Mouse (Mus musculus) WW6 (cell line): ENCODE results near the gene Zfp870.

Source experiments
- DNase-seq: peaks from one replicate; pipeline ENCODE4 v3.0.0-alpha.2; 2013; ENCODE audit warnings: low read depth, low spot score

The Zfp870 gene

DNA sequence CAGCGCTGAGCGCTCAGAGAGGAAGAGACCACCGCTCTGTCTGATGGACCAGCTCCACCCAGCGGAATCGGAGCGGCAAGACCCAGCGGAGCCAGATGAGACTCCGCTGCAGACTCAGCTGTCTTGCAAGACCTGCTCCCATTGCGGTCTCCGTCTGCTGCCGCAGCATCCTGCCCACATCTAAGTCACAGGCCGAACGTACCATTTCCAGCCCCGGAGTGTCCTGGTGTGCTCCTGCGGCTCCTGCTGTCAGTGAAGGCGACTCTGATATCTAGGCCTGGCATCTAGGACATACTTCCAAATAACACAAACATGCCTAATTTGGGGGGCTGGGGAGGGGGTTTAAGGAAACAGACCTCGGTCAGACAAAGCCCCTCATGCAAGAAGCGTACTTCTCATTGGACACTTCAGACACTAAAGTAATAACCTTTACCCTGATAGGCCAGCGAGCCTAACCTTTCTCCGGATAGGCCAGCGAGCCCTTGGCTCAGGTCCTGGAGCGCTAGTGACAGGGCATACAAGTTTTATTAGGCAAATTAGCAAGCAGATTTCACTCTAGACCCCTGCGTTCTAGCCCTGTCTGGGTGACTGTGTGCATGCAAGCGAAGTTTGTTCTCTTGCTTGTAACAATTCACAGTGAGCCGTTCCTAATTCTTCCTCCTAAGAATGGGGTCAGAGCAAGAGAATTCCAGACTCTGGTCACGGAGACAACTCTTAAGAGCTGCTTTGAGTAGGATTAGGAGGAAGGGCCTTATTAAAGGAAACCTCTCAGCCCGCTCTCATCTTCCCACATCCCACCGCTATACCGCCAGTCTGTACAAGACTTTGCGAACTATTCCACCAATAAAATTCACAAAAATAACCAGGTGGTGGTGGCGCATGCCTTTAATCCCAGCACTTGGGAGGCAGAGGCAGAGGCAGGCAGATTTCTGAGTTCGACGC lies at the start of gene Zfp870:
Gene Zfp870, minus strand, starts transcription at position 404 of the 942 bp plus-strand sequence.
- peak; percentile 71 for DNase-seq

DNA sequence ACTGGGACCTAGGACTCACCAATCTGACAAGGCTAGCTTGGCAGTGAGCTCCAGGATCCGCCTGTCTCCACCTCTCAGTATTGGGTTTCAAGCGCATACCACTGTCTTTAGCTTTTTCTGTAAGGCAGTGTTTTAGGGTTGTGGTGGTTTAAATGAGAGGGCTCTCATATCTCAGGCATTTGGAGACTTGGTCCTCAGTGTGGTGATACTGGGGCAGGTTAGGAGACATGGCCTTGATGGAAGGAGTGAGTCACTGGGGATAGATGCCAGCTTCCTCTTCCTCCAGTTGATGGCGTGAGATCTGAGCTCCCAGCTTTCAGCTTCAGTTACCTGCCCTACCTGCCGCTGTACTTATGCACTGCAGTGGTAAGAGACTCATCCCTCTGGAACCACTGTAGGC lies 48.4 kb upstream of the Zfp870 start:
- no peak for DNase-seq

DNA sequence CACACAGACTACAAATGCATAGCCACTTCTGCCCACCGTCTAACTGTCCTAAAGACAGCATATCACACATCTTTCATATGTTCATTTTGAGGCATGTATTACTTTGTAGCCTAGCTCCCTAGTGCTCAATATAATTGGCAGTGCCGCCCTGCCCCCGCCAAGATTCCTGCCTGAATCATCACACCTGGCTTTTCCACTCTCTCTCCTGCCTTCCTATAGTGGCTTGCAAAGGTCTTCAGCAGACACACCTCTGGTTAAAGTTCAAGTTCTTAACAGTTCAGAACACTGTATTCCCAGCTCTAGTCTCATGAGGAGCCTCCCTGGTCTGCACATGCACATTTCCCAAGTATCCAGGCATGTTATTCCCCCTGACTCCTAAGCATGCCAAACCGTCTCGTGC lies 36.4 kb upstream of the Zfp870 start:
- DNase-seq, result no peak

DNA sequence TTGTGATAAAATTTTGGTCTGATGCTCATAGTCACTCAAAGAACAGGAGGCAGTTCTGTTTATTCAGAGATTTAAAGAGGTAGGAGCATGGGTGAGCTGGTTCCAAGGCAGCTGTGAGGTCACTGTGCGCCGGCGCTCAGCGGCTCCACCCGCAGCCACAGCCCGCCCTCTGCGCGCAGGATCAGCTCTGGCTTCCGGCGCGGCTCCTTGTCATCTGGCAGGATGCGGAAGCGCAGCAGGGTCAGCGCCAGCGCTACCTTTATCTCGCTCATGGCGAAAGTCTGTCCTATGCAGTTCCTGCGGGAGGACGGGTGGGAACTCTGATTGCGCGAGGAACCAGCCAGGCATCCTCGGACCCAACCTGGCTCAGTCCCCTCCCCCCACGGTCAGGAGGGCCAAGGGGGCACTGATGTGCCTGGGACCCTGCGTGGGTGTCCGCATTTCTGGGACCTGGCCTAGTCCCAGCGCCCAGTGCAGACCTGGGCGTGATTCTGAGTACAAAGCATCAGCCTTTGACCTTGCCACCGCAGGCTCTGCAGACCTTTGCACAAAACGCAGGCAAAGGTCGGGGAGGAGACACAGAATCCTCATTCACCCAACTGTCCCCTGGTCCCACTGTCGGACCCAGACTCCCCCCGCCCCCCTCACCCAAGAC lies 33.3 kb upstream of the Zfp870 start:
- peak; percentile 42 for DNase-seq

DNA sequence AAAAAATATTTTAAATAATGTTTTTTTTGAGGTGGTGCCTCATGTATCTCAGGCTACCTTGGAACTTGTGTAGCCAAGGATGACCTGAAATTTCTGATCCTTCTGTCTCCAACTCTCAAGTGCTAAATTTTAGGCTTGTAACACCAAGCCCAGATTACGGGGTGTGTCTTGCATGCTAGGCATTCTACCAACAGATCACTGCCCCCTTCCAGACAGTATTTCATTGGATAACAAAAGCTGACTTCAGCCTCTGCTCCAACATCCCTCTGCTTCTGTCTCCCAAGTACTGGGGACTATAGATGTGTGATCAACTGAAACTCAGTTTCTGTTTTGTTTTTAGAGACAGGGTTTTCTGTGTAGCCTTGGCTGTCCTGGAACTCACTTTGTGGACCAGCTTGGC lies 32.2 kb upstream of the Zfp870 start:
- no peak for DNase-seq

DNA sequence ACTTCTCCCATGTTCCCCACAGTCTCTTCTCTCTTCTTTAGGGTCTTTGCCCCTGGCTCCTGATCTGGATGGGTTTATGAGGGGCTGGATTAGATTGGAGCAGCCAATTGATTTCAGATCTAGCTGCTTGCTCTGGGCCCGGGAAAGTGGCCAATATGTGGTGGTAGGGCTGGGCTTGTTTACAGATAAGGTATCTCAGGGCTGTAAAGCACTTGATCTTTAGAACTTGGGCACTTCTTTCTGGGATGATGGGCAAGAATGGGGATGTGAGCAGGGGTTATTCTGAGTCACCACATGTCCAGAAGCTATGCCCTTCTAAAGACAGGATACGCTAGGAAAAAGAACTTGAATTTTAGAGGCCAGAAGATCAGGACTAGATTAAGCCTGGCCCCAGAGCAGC lies 27.7 kb upstream of the Zfp870 start:
- no peak for DNase-seq

DNA sequence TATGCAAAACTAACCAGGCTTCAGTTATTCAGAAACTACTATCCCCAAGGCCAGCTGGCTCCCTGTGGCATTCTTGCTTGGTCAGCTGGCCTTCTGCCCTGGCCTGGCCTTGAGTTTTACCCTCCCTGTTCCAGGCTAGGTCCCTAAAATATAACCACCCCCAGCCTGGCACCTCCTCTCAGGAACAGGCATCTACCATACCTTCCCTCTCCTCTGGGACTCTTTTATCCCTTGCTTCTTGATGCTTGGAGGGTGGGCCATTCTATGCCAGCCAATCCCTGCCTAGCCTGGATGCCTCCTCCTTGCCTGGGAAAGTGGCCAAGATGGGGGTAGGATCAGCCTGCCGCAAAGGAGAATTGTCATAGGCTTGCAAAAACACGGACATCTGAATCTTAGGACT lies 25.7 kb upstream of the Zfp870 start, which contains the start of gene Cyp4f14:
Gene Cyp4f14, minus strand, starts transcription at position 212 of the 400 bp plus-strand sequence.
- DNase-seq, result no peak

DNA sequence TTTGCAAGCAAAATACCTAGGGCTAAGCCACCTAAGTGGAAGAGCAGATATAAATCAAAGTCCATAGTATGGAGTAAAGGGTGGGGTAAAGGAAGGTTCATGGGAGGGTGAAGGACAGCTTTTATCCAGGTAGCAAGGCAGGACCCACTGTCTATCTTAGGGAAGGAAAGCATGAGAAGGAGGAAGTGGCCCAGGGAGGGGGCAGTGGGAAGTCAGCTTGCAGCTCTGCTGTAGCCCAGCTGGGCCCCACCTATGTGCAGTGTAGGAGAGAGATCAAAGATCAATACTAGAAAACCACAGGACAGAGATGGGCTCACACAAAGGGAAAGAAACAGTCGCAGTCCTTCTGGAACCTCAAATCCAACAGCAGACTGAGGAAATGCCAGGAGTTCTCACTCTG lies 24.6 kb upstream of the Zfp870 start:
- DNase-seq, result no peak

DNA sequence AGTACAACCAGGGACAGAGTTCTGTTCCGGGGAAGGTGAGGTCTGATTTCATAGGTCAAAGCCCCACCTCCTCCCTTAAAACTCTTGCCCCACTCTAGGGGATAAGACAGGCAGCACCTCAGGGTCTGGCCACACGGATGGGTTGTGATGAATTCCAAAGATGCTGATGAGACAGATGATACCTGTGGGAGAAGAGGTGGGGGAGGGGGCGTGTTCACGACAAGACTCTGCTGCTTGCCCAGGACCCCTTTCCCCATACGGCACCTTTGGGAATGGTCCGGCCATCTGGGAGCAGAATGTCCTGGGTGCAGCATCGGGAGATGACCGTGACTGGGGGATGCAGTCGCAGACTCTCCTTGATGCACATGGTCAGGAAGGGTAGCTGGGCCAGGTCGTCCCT lies 14.7 kb upstream of the Zfp870 start:
- DNase-seq, result no peak

DNA sequence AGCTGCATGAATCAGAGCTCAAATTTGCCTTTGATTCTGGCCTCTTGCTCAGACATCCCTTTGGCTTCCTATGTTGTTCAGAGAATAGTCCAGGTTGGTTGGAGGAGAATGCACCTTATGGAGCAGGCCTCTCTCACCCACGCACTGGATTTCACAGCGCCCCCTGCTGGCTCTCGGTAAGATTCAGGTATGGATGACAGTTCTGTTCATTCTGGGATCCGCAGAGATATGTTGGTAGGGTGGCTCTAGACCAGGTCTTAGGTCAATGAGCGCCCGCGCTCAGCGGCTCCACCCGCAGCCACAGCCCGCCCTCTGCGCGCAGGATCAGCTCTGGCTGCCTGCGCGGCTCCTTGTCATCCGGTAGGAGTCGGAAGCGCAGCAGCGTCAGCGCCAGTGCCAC lies 13.8 kb upstream of the Zfp870 start:
- DNase-seq, result peak; percentile 64

DNA sequence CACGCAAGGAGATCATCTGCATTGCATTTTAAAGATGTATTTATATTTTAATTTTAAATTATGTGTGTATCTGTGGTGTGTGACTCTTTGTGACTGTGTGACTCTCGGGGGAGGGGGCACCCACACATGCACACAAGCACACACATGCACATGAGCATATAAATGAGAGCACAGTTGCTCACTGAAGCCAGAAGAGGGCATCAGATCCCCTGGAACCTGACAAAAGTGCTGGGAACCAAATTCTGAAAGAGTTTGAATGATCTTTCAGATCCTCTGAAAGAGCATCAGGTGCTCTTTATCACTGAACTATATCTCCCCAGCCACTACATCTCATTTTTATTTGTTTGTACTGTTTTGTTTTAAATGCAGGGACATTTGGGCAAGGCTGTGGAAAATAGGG lies 13.0 kb upstream of the Zfp870 start:
- no peak for DNase-seq

DNA sequence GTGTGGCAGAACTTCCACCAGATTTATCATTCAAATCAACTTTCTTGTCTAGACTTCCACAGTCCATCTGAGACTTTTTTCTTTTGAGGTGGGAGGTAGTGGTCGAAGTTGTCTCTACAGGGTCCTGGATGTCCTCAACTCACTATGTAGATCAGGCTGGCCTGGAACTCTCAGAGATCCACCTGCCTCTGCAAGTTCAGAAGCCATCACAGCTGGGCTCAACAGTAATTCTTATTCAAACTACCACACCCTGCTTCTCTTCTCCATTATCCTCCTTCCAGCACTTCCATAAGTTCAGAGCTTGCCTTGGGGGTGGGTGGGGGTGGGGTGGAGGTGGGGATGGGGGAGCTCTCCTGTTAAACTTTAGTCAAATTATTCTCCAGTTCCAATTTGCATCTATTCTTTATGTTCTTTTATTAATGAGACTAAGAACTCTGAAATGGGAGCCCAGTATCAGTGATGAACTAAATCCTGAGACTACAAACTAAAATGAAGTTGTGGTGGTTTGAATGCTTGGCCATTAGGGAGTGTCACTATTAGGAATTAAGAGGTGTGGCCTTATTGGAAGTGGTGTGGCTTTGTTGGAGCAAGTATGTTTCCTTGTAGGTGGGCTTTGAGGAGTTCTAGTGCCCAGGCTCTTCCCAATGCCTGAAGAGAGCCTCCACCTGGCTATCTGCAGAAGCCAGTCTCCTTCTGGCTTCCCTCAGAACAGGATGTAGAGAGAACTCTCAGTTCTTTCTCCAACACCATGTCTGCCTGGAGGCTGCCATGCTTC lies 10.5 kb upstream of the Zfp870 start:
- DNase-seq, result no peak

DNA sequence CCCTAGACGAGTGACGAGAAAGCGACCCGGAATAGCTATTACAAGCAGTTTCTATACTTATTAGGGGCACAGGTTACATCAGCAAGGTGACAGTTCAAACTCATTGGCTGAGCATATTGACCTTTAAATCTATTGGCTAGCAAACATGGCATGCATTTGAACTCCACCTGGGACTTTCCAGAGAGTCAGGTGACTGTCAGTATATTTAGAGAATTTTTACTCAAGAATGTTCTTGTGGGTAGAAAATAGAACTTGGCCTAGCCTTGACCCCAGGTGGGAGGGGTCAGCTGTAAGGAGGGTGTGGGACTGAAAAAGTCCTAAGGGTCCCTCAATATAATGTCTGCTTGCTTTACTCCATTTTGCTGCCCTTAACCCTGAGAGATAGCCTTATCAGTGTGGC lies 4.0 kb upstream of the Zfp870 start:
- DNase-seq, result no peak

DNA sequence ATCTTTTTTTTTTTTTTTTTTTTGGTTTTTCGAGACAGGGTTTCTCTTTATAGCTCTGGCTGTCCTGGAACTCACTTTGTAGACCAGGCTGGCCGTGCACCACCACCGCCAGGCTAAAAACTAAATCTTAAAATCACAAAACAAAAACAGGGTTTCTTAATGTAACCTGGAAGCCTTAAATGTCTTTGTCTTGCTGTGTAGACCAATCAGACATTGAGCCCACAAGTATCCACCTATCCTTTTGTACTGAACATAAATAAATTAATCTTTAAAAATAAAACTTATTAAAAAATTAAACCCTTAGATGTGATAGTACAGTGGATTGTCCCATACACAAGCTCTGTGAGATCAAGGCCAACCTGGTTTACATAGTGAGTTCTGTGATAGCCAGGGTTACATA lies 2.5 kb upstream of the Zfp870 start:
- no peak for DNase-seq

DNA sequence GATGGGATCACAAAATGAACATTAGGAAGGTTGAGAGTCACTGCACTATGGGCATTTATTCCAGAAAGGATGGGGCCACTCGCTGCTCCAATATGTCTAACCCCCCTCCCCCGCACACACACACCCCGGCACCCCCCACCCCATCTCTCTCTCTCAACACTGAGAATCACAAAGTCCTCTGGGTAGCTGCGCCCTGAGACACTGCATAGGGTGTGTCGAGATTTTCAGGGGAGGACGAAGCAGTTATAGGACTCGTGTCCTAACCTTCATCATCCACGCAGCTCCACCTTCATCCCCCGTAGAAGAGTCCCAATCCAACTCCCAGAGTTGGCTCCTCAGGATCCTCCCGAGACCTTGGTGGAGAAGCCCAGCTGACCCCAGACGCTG lies 597 bp downstream of the Zfp870 start:
- no peak for DNase-seq

DNA sequence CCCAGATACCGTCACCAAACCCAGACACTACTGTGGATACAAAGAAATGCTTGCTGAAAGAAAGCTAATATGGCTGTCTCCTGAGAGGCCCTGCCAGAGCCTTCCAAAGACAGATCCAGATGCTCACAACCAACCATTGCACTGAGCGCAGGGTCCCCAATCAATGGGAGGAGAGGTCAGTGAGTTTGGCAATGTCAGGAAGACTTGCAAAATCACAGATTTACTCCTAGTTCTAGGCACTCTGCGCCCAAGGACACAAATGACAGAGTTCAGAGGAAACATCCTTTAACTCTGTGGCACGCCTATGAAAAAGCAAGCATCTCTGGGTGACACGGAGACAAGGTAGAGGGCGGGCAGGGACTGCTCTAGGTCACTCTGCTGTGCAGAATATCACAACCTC lies 1.8 kb downstream of the Zfp870 start:
- DNase-seq, result no peak

DNA sequence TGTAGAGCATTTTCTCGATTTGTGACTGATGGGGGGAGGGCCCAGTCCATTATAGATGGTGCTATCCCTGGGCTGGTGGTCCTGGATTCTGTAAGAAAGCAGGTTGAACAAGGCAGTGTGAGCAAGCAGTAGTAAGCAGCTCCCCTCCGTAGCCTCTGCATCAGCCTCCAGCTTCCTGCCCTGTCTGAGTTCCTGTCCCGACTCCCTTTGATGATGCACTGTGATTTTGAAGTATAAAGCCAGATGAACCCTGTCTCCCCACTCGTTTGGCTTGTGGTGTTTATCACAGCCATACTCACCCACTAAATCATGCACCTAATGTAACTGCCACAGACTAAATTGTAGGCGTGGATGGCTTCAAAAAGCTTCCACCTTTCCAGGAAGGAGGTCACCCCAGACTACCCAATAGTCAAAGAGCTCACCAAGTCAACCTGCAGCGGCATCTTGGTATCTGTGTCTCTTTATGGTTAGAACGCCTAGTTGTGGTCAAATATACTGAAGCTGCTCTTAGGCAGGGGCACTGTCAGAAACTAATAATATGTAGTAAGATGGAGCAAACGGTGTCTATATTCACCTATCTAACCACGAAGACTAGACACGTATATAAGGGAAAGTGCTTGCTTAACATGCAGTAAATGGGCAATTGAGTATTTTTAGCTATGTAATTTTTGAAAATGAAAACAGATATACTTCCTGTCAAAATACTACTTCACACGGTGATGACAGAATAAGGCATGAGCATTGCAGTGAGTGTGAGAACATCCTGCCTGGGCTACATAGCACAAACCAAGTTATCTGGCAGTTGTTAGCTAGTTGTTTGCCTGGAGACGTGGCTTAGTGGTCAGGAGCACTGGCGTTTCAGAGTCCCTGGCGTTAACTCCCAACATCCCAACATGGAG lies 10.9 kb downstream of the Zfp870 start:
- no peak for DNase-seq

DNA sequence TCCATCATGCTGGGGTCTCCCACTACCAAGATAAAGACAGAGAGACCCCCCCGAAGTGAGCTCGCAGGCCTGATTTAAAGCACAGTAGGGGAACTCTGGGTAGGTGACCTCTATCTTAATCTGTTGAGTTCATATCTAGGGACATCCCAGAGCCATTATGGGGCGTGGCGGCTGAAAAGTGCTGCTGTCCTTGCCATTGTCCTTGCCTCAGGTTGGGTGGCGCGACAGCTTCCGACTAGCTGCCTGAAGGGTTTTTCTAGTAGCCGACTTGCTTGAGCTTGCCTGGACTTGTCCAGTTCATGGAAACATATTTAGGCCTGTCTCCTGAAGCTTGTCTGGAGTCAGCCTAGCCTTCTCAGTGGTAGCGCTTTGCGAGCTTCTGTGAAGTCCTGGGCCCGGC lies 12.7 kb downstream of the Zfp870 start:
- no peak for DNase-seq

DNA sequence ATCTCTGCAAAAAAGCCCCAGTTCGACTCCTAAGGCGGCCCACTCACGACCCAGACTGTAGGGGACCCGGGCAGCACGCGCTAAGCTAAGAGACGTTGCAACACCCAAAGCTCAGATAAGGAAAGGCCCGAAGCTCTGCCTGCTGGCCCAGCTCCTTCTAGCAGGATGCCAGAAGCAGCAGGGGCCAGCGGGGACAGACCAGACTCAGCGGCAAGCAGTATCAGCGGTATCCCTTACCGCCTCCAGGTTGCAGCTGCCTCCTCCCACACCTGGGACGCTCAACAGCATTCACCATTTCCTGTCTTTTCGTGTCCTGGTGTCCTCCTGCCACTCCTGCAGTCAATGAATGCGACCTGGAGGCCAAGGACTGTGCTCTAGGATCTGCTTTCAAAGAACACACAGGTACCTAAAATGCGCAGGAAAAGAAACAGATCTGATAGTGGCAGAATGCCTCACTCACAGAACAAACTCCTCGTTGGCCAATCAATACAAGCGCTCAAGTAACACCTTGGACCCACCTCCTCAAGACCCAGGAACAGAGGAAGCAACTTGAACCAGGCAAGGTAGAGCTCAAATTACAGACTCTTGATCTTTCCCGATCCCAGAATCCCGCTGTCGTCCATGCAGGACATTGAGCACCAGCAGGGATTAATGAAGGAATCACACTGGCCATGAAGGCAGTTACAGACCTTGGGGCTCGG lies 13.8 kb downstream of the Zfp870 start:
- DNase-seq, result peak; percentile 48

DNA sequence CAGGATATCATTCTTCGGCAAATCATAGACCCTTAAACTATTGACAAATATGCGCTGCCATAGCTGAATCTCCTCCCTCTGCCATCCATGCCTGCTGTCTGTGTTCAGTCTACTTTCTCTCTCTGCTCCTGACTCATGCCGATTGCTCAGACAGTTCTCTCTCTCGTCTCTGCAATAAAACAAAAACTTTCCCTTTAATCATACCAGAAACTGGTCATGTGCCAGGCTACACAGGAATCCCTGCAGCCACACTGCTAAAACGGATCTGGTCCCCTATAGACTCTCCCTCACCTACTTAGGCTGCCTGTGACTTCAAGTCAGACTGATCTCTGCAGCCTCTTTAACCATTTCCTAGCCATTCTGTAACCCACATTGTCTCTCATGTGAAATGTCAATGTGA lies 18.7 kb downstream of the Zfp870 start:
- DNase-seq, result no peak

DNA sequence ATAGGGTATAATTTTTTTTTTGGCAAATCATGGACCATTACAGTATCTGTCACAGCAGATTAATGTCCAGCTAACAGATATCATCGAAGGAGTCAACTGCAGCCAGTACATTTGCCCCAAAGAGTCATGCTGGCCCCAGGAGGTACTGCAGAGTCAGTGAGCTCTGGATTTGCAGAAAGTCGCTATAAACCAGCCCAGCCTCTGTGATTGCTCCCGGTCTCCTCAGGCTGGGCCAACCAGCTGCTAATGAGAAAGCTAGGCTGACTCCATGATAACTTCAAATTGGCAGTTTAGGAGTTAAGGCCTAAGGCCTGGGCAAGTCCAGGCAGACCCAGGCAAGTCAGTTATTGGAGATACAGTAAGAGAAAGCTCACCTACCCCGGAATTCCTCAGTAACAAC lies 19.4 kb downstream of the Zfp870 start:
- DNase-seq, result no peak
